34 mouse cellular contexts compared by ENCODE assay signal in genomic region chr1:184927911-184928310, GRCm38 (mm10). TPM values are rescaled to one million over a fixed set of nuclear protein-coding genes. Genes with fewer than 3 reads are reported as not detected.
DNase-seq lines count a peak whose midpoint lies in the region; ATAC-seq and TF ChIP-seq lines count a peak whose summit lies in the region.
"Had no signal": no experiment of that assay in that cellular context is flagged by ENCODE, and none has a peak within 500 bp of the region (broad histone marks: within the 10 kb centered on the region; RNA-seq: fewer than 3 reads in every experiment).

No protein-coding gene starts in this region.

- no peak for TF ChIP-seq POLR2A in MEL (IDR thresholded peaks at IDR 0.05; ENCODE audit: control insufficient read depth in 1 of 2, insufficient read depth in 1 of 2, low read depth in 1 of 2, low read length in 2 of 2, poor library complexity in 1 of 2)
- TF ChIP-seq POLR2A in cerebellum, adult 2 months (IDR thresholded peaks at IDR 0.05; ENCODE audit: borderline replicate concordance, insufficient read depth, low read length) = no peak

- no peak; a peak in 1 of 4 replicates for TF ChIP-seq EP300 in MEL (IDR thresholded peaks at IDR 0.05; ENCODE audit: low read depth in 1 of 2, low read length in 2 of 2)

- peaks cover 7% of the 10 kb centered on the region; the same call in 1 of the 2 replicates for H3K4me1 ChIP-seq in heart, embryonic 12.5 days (replicated peaks)
- peaks cover 11 to 12% of the 10 kb centered on the region in 2 experiments; a peak in 3 of 4 replicates for H3K4me1 ChIP-seq in MEL (ENCODE audit: control insufficient read depth in 1 of 2, insufficient read depth in 2 of 2, low read length in 2 of 2)
- H3K4me1 ChIP-seq in cerebellum, adult 2 months (ENCODE audit: control insufficient read depth, insufficient read depth, low read length) = no peaks in the 10 kb centered on the region
- H3K4me1 ChIP-seq: embryonic facial prominence, embryonic 10.5 days; embryonic facial prominence, embryonic 13.5 days; forebrain, embryonic 12.5 days; forebrain, embryonic 15.5 days; heart, embryonic 15.5 days; hindbrain, embryonic 10.5 days; hindbrain, embryonic 13.5 days; intestine, embryonic 15.5 days had no signal

- TF ChIP-seq RAD21 in MEL (IDR thresholded peaks at IDR 0.05; ENCODE audit: low read depth, low read length) = no peak

- peaks cover 12% of the 10 kb centered on the region for H3K36me3 ChIP-seq in heart, embryonic 12.5 days
- H3K36me3 ChIP-seq in MEL (ENCODE audit: control insufficient read depth in 1 of 2, insufficient read depth in 2 of 2, low read length in 2 of 2) = peaks cover 0 to 17% of the 10 kb centered on the region in 2 experiments; a peak in 2 of 4 replicates
- H3K36me3 ChIP-seq: G1E; intestine, embryonic 15.5 days had no signal

- H3K9ac ChIP-seq in heart, embryonic 12.5 days = 0 out of 2 replicates have a peak overlapping the region, but pooled peaks have one; percentile 12
- H3K9ac ChIP-seq in MEL (ENCODE audit: control insufficient read depth, low read depth, low read length, poor library complexity, severe bottlenecking) = no peak overlapping the region
- H3K9ac ChIP-seq: embryonic facial prominence, embryonic 13.5 days; forebrain, embryonic 12.5 days; forebrain, embryonic 15.5 days; heart, embryonic 15.5 days; hindbrain, embryonic 13.5 days; intestine, embryonic 15.5 days had no signal

- H3K79me2 ChIP-seq in MEL (ENCODE audit: control insufficient read depth, insufficient read depth, low read length, poor library complexity) = no peaks in the 10 kb centered on the region

- TF ChIP-seq CTCF in MEL (IDR thresholded peaks at IDR 0.05 in 2 of 3, conservative IDR thresholded peaks at IDR 0.05 in 1 of 3; ENCODE audit: control insufficient read depth in 1 of 3, insufficient read depth in 1 of 3, low read depth in 2 of 3, low read length in 3 of 3, poor library complexity in 1 of 3, severe bottlenecking in 1 of 3) = no peak
- TF ChIP-seq CTCF in cerebellum, adult 2 months (IDR thresholded peaks at IDR 0.05; ENCODE audit: borderline replicate concordance, insufficient read depth, low read depth, low read length) = no peak

- 88% methylated on average over 1 of the region's 1 CpGs for WGBS in heart, embryonic 12.5 days
- WGBS in cerebellum, adult 2 months = 98% methylated on average over 1 of the region's 1 CpGs

- H3K27ac ChIP-seq in heart, embryonic 12.5 days (ENCODE audit: poor library complexity, severe bottlenecking) = no peak overlapping the region
- H3K27ac ChIP-seq in MEL (ENCODE audit: control insufficient read depth, low read depth, low read length) = peak overlapping the region; percentile 55
- no peak overlapping the region for H3K27ac ChIP-seq in cerebellum, adult 2 months (ENCODE audit: insufficient read depth, low read length)
- H3K27ac ChIP-seq: embryonic facial prominence, embryonic 10.5 days; embryonic facial prominence, embryonic 13.5 days; forebrain, embryonic 12.5 days; forebrain, embryonic 15.5 days; heart, embryonic 15.5 days; hindbrain, embryonic 10.5 days; hindbrain, embryonic 13.5 days; intestine, embryonic 15.5 days had no signal

- no peak for ATAC-seq in heart, embryonic 12.5 days (ENCODE audit: insufficient number of reproducible peaks, low FRiP score)
- peak; percentile 72 for ATAC-seq in common myeloid progenitor, adult 5-6 weeks (replicated peaks; ENCODE audit: low read depth, poor library complexity, severe bottlenecking)
- peak; percentile 70 for ATAC-seq in megakaryocyte, adult 5-6 weeks (ENCODE audit: poor library complexity, severe bottlenecking)
- ATAC-seq: activated CD4-positive, CD25-positive, alpha-beta regulatory T cell, adult 4 months; forebrain, embryonic 15.5 days; hindbrain, embryonic 16.5 days; intestine, embryonic 15.5 days had no signal

- DNase-seq in heart, adult 9 months (ENCODE audit: low spot score in 2 of 2) = no peak
- DNase-seq in MEL (ENCODE audit: low read depth, low spot score) = peak; percentile 59
- no peak for DNase-seq in cerebellum, adult 2 months
- DNase-seq in kidney, adult 8-10 months = no peak
- DNase-seq in adrenal gland, postnatal 14 days = no peak
- DNase-seq: adrenal gland, adult 8-10 months; adrenal gland, postnatal 36 days; B cell, adult 2 months; cerebellum, adult 18-20 months; cerebellum, adult 9-11 months; cerebellum, postnatal 25 days; embryo, embryonic 11 days; gastrocnemius, postnatal 10 days; gastrocnemius, postnatal 36 days; heart, adult 18-20 months; heart, postnatal 10 days; heart, postnatal 36 days had no signal

- no peaks in the 10 kb centered on the region for H3K27me3 ChIP-seq in heart, embryonic 12.5 days (replicated peaks)
- H3K27me3 ChIP-seq in MEL (ENCODE audit: control insufficient read depth in 1 of 2, insufficient read depth in 2 of 2, low read length in 2 of 2) = no peaks in the 10 kb centered on the region
- no peaks in the 10 kb centered on the region for H3K27me3 ChIP-seq in cerebellum, adult 2 months (ENCODE audit: control insufficient read depth, insufficient read depth, low read length)
- H3K27me3 ChIP-seq: CH12.LX; embryonic facial prominence, embryonic 13.5 days; forebrain, embryonic 12.5 days; forebrain, embryonic 15.5 days; heart, embryonic 15.5 days; hindbrain, embryonic 13.5 days; intestine, embryonic 15.5 days had no signal

- H3K4me2 ChIP-seq in heart, embryonic 12.5 days = no peak overlapping the region
- H3K4me2 ChIP-seq: embryonic facial prominence, embryonic 13.5 days; forebrain, embryonic 12.5 days; forebrain, embryonic 15.5 days; heart, embryonic 11.5 days; heart, embryonic 15.5 days; hindbrain, embryonic 13.5 days; intestine, embryonic 15.5 days had no signal

- no peaks in the 10 kb centered on the region for H3K9me3 ChIP-seq in heart, embryonic 12.5 days (replicated peaks)
- no peaks in the 10 kb centered on the region for H3K9me3 ChIP-seq in MEL (replicated peaks; ENCODE audit: insufficient read depth, low read length)
- H3K9me3 ChIP-seq: embryonic facial prominence, embryonic 10.5 days; embryonic facial prominence, embryonic 13.5 days; forebrain, embryonic 12.5 days; forebrain, embryonic 15.5 days; G1E; heart, embryonic 15.5 days; hindbrain, embryonic 10.5 days; hindbrain, embryonic 13.5 days; intestine, embryonic 15.5 days had no signal

- no peak overlapping the region for H3K4me3 ChIP-seq in heart, embryonic 12.5 days
- no peak overlapping the region for H3K4me3 ChIP-seq in MEL (ENCODE audit: control insufficient read depth in 1 of 2, insufficient read depth in 1 of 2, low read depth in 2 of 2, low read length in 2 of 2)
- H3K4me3 ChIP-seq in cerebellum, adult 2 months (replicated peaks; ENCODE audit: insufficient read depth, low read depth, low read length) = no peak overlapping the region
- H3K4me3 ChIP-seq: embryonic facial prominence, embryonic 10.5 days; embryonic facial prominence, embryonic 13.5 days; erythroblast, embryonic 14.5 days; forebrain, embryonic 12.5 days; forebrain, embryonic 15.5 days; heart, embryonic 15.5 days; hindbrain, embryonic 10.5 days; hindbrain, embryonic 13.5 days; intestine, embryonic 15.5 days had no signal

TF ChIP-seq in MEL, 35 proteins besides CTCF, POLR2A, EP300 and RAD21:
- no peak for TF ChIP-seq BHLHE40 (IDR thresholded peaks at IDR 0.05; ENCODE audit: borderline replicate concordance, low read depth, low read length)
- TF ChIP-seq HCFC1 (IDR thresholded peaks at IDR 0.05; ENCODE audit: low read depth, low read length) = no peak
- TF ChIP-seq ZMIZ1 (IDR thresholded peaks at IDR 0.05; ENCODE audit: low read depth, low read length) = no peak

RNA-seq across cellular contexts. Expression of gene C130074G19Rik, which starts 44.9 kb away (rescaled TPM):
- 0.51 and 0.60 TPM in 2 replicates for polyA plus RNA-seq in heart, embryonic 12.5 days (2016; fragmentation: Nextera tagmentation; extraction: Ambion mirVana)
- not detected in 2 replicates for total RNA-seq in MEL (2012; rRNA removed)
- not detected for polyA plus RNA-seq in MEL (2012; ENCODE audit: insufficient read depth in 1 of 2, insufficient read length in 2 of 2, low read depth in 1 of 2, low replicate concordance in 2 of 2, missing spikeins in 1 of 2)
- total RNA-seq in common myeloid progenitor, adult 5-6 weeks (2017) = not detected in 2 replicates
- not detected in 2 replicates for total RNA-seq in megakaryocyte, adult 5-6 weeks (2015)
- total RNA-seq in megakaryocyte, adult 5-6 weeks (2017) = not detected in 2 replicates
- polyA plus RNA-seq in cerebellum, adult 2 months (2012; rRNA removed) = 6.0 and 7.4 TPM in 2 replicates
- 31.6 and 32.6 TPM in 2 replicates for total RNA-seq in adrenal gland, postnatal 14 days (2021)
- total RNA-seq: CH12.LX, G1E had no signal
- polyA plus RNA-seq: activated CD4-positive, CD25-positive, alpha-beta regulatory T cell, adult 4 months; G1E had no signal

Comparison
In these comparisons a context has a peak if more than half of its experiments do, and no peak if none do; other contexts are left out.
1. RNA of gene C130074G19Rik, which starts 44.9 kb away (total RNA-seq): 31.6 to 32.6 TPM in adrenal gland, postnatal 14 days; not detected in MEL, not detected in common myeloid progenitor, adult 5-6 weeks and not detected in megakaryocyte, adult 5-6 weeks; every median in the first group is over 10 times any median in the second.